Mouse (Mus musculus) small intestine, adult 2 months (tissue): ENCODE data around the gene Rcl1. TPM values are rescaled to one million over a fixed set of nuclear protein-coding genes. Genes with fewer than 3 reads are reported as not detected.

Source experiments
- H3K27ac ChIP-seq: fragments of 200-500 bp; 2 replicates; pipeline ENCODE4 v1.5.1; 2012; ENCODE audit warnings: low read depth, low read length, control low read depth, inconsistent platforms; ENCODE audit not compliant: insufficient read depth
- H3K27me3 ChIP-seq: fragments of 200-500 bp; 2 replicates; pipeline ENCODE4 v1.6.1; 2012; ENCODE audit warnings: mild to moderate bottlenecking, moderate library complexity, low read length, inconsistent platforms; ENCODE audit not compliant: control insufficient read depth, insufficient read depth
- H3K36me3 ChIP-seq: fragments of 200-500 bp; 2 replicates; pipeline ENCODE4 v1.6.1; 2012; ENCODE audit warnings: mild to moderate bottlenecking, low read length, control low read depth, inconsistent platforms; ENCODE audit not compliant: control insufficient read depth, insufficient read depth
- H3K4me1 ChIP-seq: fragments of 200-500 bp; 2 replicates; pipeline ENCODE4 v1.6.1; 2012; ENCODE audit warnings: low read length, inconsistent platforms, mixed read lengths; ENCODE audit not compliant: control insufficient read depth, insufficient read depth, insufficient read length
- H3K4me3 ChIP-seq: fragments of 200-500 bp; 2 replicates; pipeline ENCODE4 v1.5.1; 2012; ENCODE audit warnings: low read depth, mild to moderate bottlenecking, control low read depth, inconsistent platforms, low read length, moderate library complexity
- CTCF ChIP-seq: fragments of 200-500 bp; IDR thresholded peaks from 2 replicates; pipeline ENCODE4 v1.5.1; 2012; ENCODE audit warnings: low read depth, mild to moderate bottlenecking, control low read depth, inconsistent platforms, low read length, moderate library complexity, mixed read lengths; ENCODE audit not compliant: insufficient replicate concordance, insufficient read length; ENCODE audit errors: extremely low read depth
- POLR2A ChIP-seq: fragments of 200-500 bp; IDR thresholded peaks from 2 replicates; pipeline ENCODE4 v1.6.1; 2012; ENCODE audit warnings: low read depth, mild to moderate bottlenecking, control low read depth, inconsistent platforms, low read length, moderate library complexity
- WGBS: fragments of 180-500 bp; shearing (Covaris S2); methylation state at CpG from one replicate; pipeline ENCODE4 v1.1.7; 2018; 5-methylcytosine and 5-hydroxymethylcytosine counted together
- polyA plus RNA-seq: library from polyadenylated mRNA; depleted of rRNA; stranded (reverse); fragments of >200 nt; gene quantifications from 2 replicates; pipeline ENCODE4 v1.2.3, GENCODE M21; 2012; rRNA removed

The Rcl1 gene
- 5.5 and 9.9 TPM in 2 replicates for polyA plus RNA-seq

GRCm38 (mm10) chr19:29100874-29101542 is at the start of gene Rcl1:
Gene Rcl1, plus strand, starts transcription at chr19:29101375.
- 1% methylated on average over 57 of the region's 58 CpGs for WGBS

GRCm38 (mm10) chr19:29052786-29053185 is 48.4 kb upstream of the Rcl1 start:
- Histone ChIP-seq H3K4me3 (no peak overlapping the region), H3K36me3 (no peaks in the 10 kb centered on the region), H3K27me3 (no peaks in the 10 kb centered on the region), H3K27ac (peak overlapping the region; percentile 54; the same call in 1 of the 2 replicates), H3K4me1 (peaks cover 11% of the 10 kb centered on the region; the same call in 1 of the 2 replicates)
- WGBS: 49% methylated on average over 12 of the region's 12 CpGs
- no peak for TF ChIP-seq CTCF
- TF ChIP-seq POLR2A: no peak

More at GRCm38 (mm10) chr19:29100874-29101542, at the start of gene Rcl1:
- Histone ChIP-seq H3K4me1 (no peaks in the 10 kb centered on the region), H3K27me3 (no peaks in the 10 kb centered on the region), H3K27ac (no peak within 1 kb of the TSS), H3K4me3 (peak within 1 kb of the TSS; percentile 77), H3K36me3 (no peaks in the 10 kb centered on the region)
- peak; percentile 62 for TF ChIP-seq POLR2A
- no peak for TF ChIP-seq CTCF

GRCm38 (mm10) chr19:29054594-29054993 is 46.6 kb upstream of the Rcl1 start:
- Histone ChIP-seq H3K36me3 (no peaks in the 10 kb centered on the region), H3K4me3 (no peak overlapping the region), H3K27me3 (no peaks in the 10 kb centered on the region), H3K27ac (no peak overlapping the region), H3K4me1 (peaks cover 12% of the 10 kb centered on the region; the same call in 1 of the 2 replicates)
- 49% methylated on average over 6 of the region's 6 CpGs for WGBS
- TF ChIP-seq CTCF (no peak), POLR2A (no peak)

- Histone ChIP-seq H3K27me3 (no peaks in the 10 kb centered on the region), H3K4me1 (peaks cover 12% of the 10 kb centered on the region; the same call in 1 of the 2 replicates), H3K27ac (no peak overlapping the region), H3K4me3 (no peak overlapping the region), H3K36me3 (no peaks in the 10 kb centered on the region)
- 92% methylated on average over 4 of the region's 4 CpGs for WGBS
- TF ChIP-seq CTCF: no peak
- no peak for TF ChIP-seq POLR2A
Measured at GRCm38 (mm10) chr19:29055469-29055868, 45.7 kb upstream of the Rcl1 start.

- Histone ChIP-seq H3K4me1 (peaks cover 8% of the 10 kb centered on the region; the same call in 1 of the 2 replicates), H3K36me3 (no peaks in the 10 kb centered on the region), H3K27ac (no peak overlapping the region), H3K4me3 (no peak overlapping the region), H3K27me3 (no peaks in the 10 kb centered on the region)
- TF ChIP-seq CTCF (no peak), POLR2A (no peak)
- WGBS: 36% methylated on average over 5 of the region's 5 CpGs
Measured at GRCm38 (mm10) chr19:29058741-29059140, 42.4 kb upstream of the Rcl1 start.

GRCm38 (mm10) chr19:29059688-29060087 is 41.5 kb upstream of the Rcl1 start:
- WGBS: 80% methylated on average over 2 of the region's 2 CpGs

GRCm38 (mm10) chr19:29060299-29060698 is 40.9 kb upstream of the Rcl1 start:
- WGBS: 31% methylated on average over 6 of the region's 6 CpGs
- Histone ChIP-seq H3K27me3 (no peaks in the 10 kb centered on the region), H3K27ac (no peak overlapping the region), H3K36me3 (no peaks in the 10 kb centered on the region), H3K4me1 (peaks cover 14% of the 10 kb centered on the region), H3K4me3 (no peak overlapping the region)
- TF ChIP-seq CTCF (no peak), POLR2A (no peak)

More at GRCm38 (mm10) chr19:29059688-29060087, 41.5 kb upstream of the Rcl1 start:
- no peak overlapping the region for H3K27ac ChIP-seq
- H3K36me3 ChIP-seq: no peaks in the 10 kb centered on the region
- TF ChIP-seq CTCF (no peak), POLR2A (no peak)
- peaks cover 12% of the 10 kb centered on the region for H3K4me1 ChIP-seq
- H3K4me3 ChIP-seq: no peak overlapping the region
- no peaks in the 10 kb centered on the region for H3K27me3 ChIP-seq
